Mouse (Mus musculus): ENCODE measurements around the gene Vav3. TPM values are rescaled to one million over a fixed set of nuclear protein-coding genes. Genes with fewer than 3 reads are reported as not detected.
"Not testable (repeated sequence)": the region's sequence is repeated elsewhere in the genome, so short reads cannot be mapped to it uniquely, and the experiment has no call there.

The Vav3 gene
- polyA plus RNA-seq, 1 experiment from 2014 or later = 11.3 TPM

DNA sequence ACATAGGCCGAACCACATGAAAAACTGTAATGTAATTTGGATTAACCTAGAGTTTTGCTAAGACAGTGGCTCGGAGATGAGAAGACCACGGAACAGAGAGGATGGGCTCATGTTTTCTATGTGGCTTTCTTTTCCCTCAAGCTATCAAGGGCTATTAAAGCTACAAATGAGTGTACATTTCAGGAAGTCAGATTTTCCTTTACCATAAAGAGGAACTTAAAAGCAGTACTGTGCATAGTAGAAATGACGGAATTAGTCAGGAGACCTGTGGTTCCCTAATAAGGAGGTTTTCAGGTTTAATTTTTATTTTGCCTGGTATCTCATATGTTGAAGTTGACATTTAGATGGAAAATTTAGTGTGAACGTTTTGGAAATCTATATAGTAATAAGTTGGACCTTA is 107.8 kb downstream of the Vav3 start:
- H3K27me3 ChIP-seq (replicated peaks); H3K4me1 ChIP-seq; H3K4me2 ChIP-seq; H3K4me3 ChIP-seq (replicated peaks); H3K9me3 ChIP-seq (replicated peaks); ATAC-seq (ENCODE audit: low FRiP score); H3K36me3 ChIP-seq; H3K9ac ChIP-seq (replicated peaks); H3K27ac ChIP-seq (replicated peaks): not testable (repeated sequence)
- 80% methylated on average over 5 of the region's 5 CpGs for WGBS

DNA sequence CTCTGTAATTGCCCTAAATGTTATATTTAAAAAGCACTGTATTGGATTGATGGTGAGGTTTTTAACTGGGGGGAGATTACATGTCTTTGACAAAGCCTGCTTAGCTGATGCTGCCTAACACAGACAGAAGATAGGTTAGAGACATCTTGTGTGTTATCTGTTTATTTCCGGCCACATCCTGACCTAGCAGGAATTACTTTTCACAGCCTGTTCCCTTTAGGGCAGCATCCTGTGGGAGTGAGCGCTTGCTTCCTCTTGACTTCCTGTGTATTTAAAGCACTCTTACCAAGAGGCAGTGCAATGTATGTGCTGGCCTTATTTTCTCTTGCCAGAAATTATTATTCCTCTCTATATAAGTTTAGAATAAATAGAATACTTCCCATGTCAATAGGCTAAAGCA is 111.5 kb downstream of the Vav3 start:
- ATAC-seq (ENCODE audit: low FRiP score) = no peak
- 84% methylated on average over 2 of the region's 2 CpGs for WGBS
- no peak overlapping the region for H3K4me3 ChIP-seq (replicated peaks)

DNA sequence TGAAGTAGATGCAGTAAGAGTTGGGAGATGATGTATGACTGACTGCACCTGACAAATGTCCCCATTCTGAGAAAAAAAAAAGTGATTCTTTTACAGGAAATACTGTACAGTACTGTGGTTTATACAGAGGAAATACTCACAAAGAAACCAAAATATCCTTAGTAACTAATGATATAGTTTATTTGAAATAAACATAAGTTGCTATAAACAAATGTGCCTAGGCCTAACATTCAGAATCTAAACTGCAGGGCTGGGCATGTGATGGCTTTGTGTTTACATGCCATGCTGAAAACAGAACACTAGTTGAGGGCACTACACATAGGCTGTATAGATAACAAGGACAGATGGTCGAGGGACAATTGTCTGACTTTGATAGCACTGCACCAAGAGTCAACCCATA is 114.2 kb downstream of the Vav3 start:
- WGBS = 55% methylated on average over 1 of the region's 1 CpGs
- no peak overlapping the region for H3K27ac ChIP-seq (replicated peaks)

More for the DNA sequence above, 111.5 kb downstream of the Vav3 start:
- no peaks in the 10 kb centered on the region for H3K9me3 ChIP-seq (replicated peaks)
- no peak overlapping the region for H3K9ac ChIP-seq (replicated peaks)
- no peaks in the 10 kb centered on the region for H3K27me3 ChIP-seq (replicated peaks)
- no peak overlapping the region for H3K27ac ChIP-seq (replicated peaks)
- no peaks in the 10 kb centered on the region for H3K36me3 ChIP-seq
- no peak overlapping the region for H3K4me2 ChIP-seq
- no peaks in the 10 kb centered on the region for H3K4me1 ChIP-seq

GRCm38 (mm10) chr3:109456340-109456739 is 115.9 kb downstream of the Vav3 start:
- no peaks in the 10 kb centered on the region for H3K27me3 ChIP-seq (replicated peaks)
- no peak overlapping the region for H3K9ac ChIP-seq (replicated peaks)
- no peak overlapping the region for H3K4me2 ChIP-seq
- H3K36me3 ChIP-seq = no peaks in the 10 kb centered on the region
- no peak overlapping the region for H3K27ac ChIP-seq (replicated peaks)
- no peak overlapping the region for H3K4me3 ChIP-seq (replicated peaks)
- 86% methylated on average over 1 of the region's 1 CpGs for WGBS
- no peak for ATAC-seq (ENCODE audit: low FRiP score)
- H3K9me3 ChIP-seq (replicated peaks) = no peaks in the 10 kb centered on the region
- no peaks in the 10 kb centered on the region for H3K4me1 ChIP-seq

More for the DNA sequence above, 114.2 kb downstream of the Vav3 start:
- H3K4me3 ChIP-seq (replicated peaks) = no peak overlapping the region
- H3K4me1 ChIP-seq = no peaks in the 10 kb centered on the region
- no peaks in the 10 kb centered on the region for H3K36me3 ChIP-seq
- no peak for ATAC-seq (ENCODE audit: low FRiP score)
- H3K9me3 ChIP-seq (replicated peaks) = no peaks in the 10 kb centered on the region
- no peak overlapping the region for H3K9ac ChIP-seq (replicated peaks)
- no peaks in the 10 kb centered on the region for H3K27me3 ChIP-seq (replicated peaks)
- H3K4me2 ChIP-seq = no peak overlapping the region

- Histone ChIP-seq H3K27me3 (replicated peaks) (no peaks in the 10 kb centered on the region), H3K9me3 (replicated peaks) (no peaks in the 10 kb centered on the region), H3K27ac (replicated peaks) (no peak overlapping the region), H3K4me3 (replicated peaks) (no peak overlapping the region), H3K9ac (replicated peaks) (no peak overlapping the region), H3K36me3 (no peaks in the 10 kb centered on the region), H3K4me2 (no peak overlapping the region), H3K4me1 (no peaks in the 10 kb centered on the region)
- 79% methylated on average over 6 of the region's 6 CpGs for WGBS
- no peak for ATAC-seq (ENCODE audit: low FRiP score)
Measured at GRCm38 (mm10) chr3:109463684-109464083, 123.2 kb downstream of the Vav3 start.

DNA sequence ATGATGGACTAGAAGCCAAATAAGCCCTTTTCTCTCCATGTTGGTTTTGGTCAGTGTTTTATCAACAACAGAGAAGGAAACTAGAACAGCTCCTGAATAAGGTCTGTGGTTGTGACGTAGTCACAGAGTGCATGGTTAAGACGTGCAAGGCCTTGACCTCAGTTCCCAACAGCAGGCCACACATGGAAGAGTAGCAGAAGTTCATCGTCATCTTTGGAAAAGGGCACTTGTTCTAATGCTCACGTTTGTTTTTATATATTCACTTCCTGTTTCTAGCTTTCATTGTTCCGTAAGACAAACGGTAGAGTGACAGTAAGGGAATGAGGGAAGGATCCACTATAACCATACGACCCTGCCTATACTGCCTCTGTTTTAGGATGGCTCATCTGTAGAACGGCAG is 124.1 kb downstream of the Vav3 start:
- Histone ChIP-seq H3K9ac (replicated peaks) (no peak overlapping the region), H3K27ac (replicated peaks) (no peak overlapping the region), H3K36me3 (no peaks in the 10 kb centered on the region), H3K9me3 (replicated peaks) (no peaks in the 10 kb centered on the region), H3K4me2 (no peak overlapping the region), H3K27me3 (replicated peaks) (no peaks in the 10 kb centered on the region), H3K4me3 (replicated peaks) (no peak overlapping the region), H3K4me1 (no peaks in the 10 kb centered on the region)
- 90% methylated on average over 8 of the region's 8 CpGs for WGBS
- ATAC-seq (ENCODE audit: low FRiP score) = no peak

DNA sequence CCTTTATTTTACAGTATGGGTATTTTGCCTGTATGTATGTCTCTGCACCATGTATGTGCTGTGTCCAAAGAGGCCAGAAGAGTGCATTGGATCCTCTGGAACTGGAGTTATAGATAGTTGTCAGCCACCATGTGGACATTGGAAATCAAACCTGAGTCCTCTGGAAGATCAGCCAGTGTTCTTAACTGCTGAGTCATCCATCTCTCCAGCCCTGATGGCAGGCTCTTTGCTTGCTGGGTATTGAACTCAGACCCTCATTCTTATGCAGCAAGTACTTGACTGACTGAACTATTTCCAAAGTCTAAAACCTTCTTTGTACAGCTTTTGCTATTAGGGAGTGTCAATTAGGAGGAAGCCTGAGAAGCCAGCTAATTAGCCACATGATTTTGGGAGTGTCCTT is 126.1 kb downstream of the Vav3 start:
- no peaks in the 10 kb centered on the region for H3K36me3 ChIP-seq
- no peaks in the 10 kb centered on the region for H3K27me3 ChIP-seq (replicated peaks)
- no peak for ATAC-seq (ENCODE audit: low FRiP score)

GRCm38 (mm10) chr3:109467288-109467687 is 126.8 kb downstream of the Vav3 start:
- H3K27ac ChIP-seq (replicated peaks) = no peak overlapping the region
- ATAC-seq (ENCODE audit: low FRiP score) = no peak
- no peaks in the 10 kb centered on the region for H3K36me3 ChIP-seq
- WGBS = 45% methylated on average over 4 of the region's 4 CpGs
- H3K27me3 ChIP-seq (replicated peaks) = no peaks in the 10 kb centered on the region
- H3K4me1 ChIP-seq = no peaks in the 10 kb centered on the region
- H3K4me3 ChIP-seq (replicated peaks) = no peak overlapping the region
- H3K9me3 ChIP-seq (replicated peaks) = no peaks in the 10 kb centered on the region
- no peak overlapping the region for H3K4me2 ChIP-seq
- H3K9ac ChIP-seq (replicated peaks) = no peak overlapping the region

More for the DNA sequence above, 126.1 kb downstream of the Vav3 start:
- H3K9ac ChIP-seq (replicated peaks) = no peak overlapping the region
- H3K9me3 ChIP-seq (replicated peaks) = no peaks in the 10 kb centered on the region
- H3K4me1 ChIP-seq = no peaks in the 10 kb centered on the region
- no peak overlapping the region for H3K4me3 ChIP-seq (replicated peaks)
- no peak overlapping the region for H3K4me2 ChIP-seq
- H3K27ac ChIP-seq (replicated peaks) = no peak overlapping the region

DNA sequence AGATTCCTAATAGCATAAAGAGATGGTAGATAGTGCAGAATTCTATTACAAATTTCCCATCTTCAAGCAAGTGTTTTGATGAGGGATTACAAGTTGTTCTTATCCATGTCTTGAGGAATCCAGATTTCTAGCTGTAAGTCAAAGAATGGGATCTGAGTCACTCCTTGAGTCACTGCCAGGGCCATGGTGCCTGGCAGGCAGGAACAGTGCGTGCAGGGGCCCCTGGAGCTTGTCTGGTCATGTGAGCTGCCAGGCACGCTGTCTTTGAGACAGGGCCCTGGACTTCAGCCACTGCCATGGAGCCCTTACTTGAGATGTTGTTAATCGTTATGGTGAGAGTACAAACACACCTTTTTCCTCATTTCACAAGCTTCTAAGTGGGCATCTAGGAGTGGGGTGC is 129.0 kb downstream of the Vav3 start:
- 77% methylated on average over 3 of the region's 3 CpGs for WGBS
- no peaks in the 10 kb centered on the region for H3K9me3 ChIP-seq (replicated peaks)
- no peaks in the 10 kb centered on the region for H3K27me3 ChIP-seq (replicated peaks)
- no peaks in the 10 kb centered on the region for H3K4me1 ChIP-seq
- H3K27ac ChIP-seq (replicated peaks) = no peak overlapping the region
- no peak overlapping the region for H3K4me2 ChIP-seq
- no peak overlapping the region for H3K4me3 ChIP-seq (replicated peaks)
- no peak overlapping the region for H3K9ac ChIP-seq (replicated peaks)
- no peak for ATAC-seq (ENCODE audit: low FRiP score)
- H3K36me3 ChIP-seq = no peaks in the 10 kb centered on the region

DNA sequence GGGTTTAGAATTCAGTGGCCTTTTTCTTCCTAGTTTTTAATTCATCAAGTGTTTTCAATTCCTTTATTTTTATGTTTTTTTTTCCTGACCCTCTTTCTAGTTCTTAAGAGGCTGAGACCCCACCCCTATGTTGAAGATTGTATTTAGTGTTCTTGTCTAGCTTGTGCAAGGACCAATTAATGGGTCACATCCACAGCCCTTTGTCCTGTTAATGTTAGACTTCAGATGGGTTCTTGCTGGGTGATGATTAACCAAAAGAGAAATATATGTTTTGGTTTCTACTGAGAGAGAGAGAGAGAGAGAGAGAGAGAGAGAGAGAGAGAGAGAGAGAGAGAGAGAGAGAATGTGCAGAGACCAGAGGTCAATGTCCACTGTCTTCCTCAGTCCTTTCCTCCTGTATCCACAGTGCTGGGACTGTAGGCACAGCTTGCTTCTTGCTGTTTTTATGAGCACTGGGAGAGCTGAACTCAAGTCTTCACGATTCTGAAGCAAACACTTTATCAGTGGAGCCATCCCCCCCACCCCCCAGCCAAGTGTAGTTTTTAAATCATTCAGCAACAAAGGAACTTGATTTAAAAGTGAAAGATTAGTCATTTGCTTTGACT is 130.3 kb downstream of the Vav3 start:
- Histone ChIP-seq H3K4me1 (no peaks in the 10 kb centered on the region), H3K27me3 (replicated peaks) (no peaks in the 10 kb centered on the region), H3K27ac (replicated peaks) (no peak overlapping the region), H3K9me3 (replicated peaks) (no peaks in the 10 kb centered on the region), H3K9ac (replicated peaks) (no peak overlapping the region), H3K4me2 (no peak overlapping the region), H3K4me3 (replicated peaks) (no peak overlapping the region), H3K36me3 (no peaks in the 10 kb centered on the region)
- no peak for ATAC-seq (ENCODE audit: low FRiP score)
- WGBS = 63% methylated on average over 1 of the region's 1 CpGs

- Histone ChIP-seq H3K27ac (replicated peaks) (no peak overlapping the region), H3K4me1 (peaks cover 5% of the 10 kb centered on the region; the same call in 1 of the 2 replicates), H3K4me2 (no peak overlapping the region), H3K9me3 (replicated peaks) (no peaks in the 10 kb centered on the region), H3K4me3 (replicated peaks) (no peak overlapping the region), H3K9ac (replicated peaks) (no peak overlapping the region), H3K36me3 (no peaks in the 10 kb centered on the region), H3K27me3 (replicated peaks) (no peaks in the 10 kb centered on the region)
- 48% methylated on average over 8 of the region's 8 CpGs for WGBS
- ATAC-seq (ENCODE audit: low FRiP score) = no peak
Measured at GRCm38 (mm10) chr3:109476521-109476920, 136.1 kb downstream of the Vav3 start.

GRCm38 (mm10) chr3:109478297-109478696 is 137.8 kb downstream of the Vav3 start:
- no peak overlapping the region for H3K27ac ChIP-seq (replicated peaks)
- peaks cover 5% of the 10 kb centered on the region; the same call in 1 of the 2 replicates for H3K4me1 ChIP-seq
- ATAC-seq (ENCODE audit: low FRiP score) = no peak
- no peak overlapping the region for H3K9ac ChIP-seq (replicated peaks)
- no peak overlapping the region for H3K4me3 ChIP-seq (replicated peaks)
- H3K4me2 ChIP-seq = no peak overlapping the region
- no peaks in the 10 kb centered on the region for H3K36me3 ChIP-seq
- WGBS = 79% methylated on average over 4 of the region's 4 CpGs
- H3K27me3 ChIP-seq (replicated peaks) = no peaks in the 10 kb centered on the region
- no peaks in the 10 kb centered on the region for H3K9me3 ChIP-seq (replicated peaks)

GRCm38 (mm10) chr3:109480625-109481024 is 140.2 kb downstream of the Vav3 start:
- H3K4me3 ChIP-seq (replicated peaks) = no peak overlapping the region
- ATAC-seq (ENCODE audit: low FRiP score) = no peak
- H3K27ac ChIP-seq (replicated peaks) = no peak overlapping the region
- H3K9ac ChIP-seq (replicated peaks) = no peak overlapping the region
- no peak overlapping the region for H3K4me2 ChIP-seq
- no peaks in the 10 kb centered on the region for H3K36me3 ChIP-seq
- 89% methylated on average over 2 of the region's 2 CpGs for WGBS
- H3K4me1 ChIP-seq = peaks cover 5% of the 10 kb centered on the region; the same call in 1 of the 2 replicates
- no peaks in the 10 kb centered on the region for H3K9me3 ChIP-seq (replicated peaks)
- no peaks in the 10 kb centered on the region for H3K27me3 ChIP-seq (replicated peaks)
